Mouse (Mus musculus) retina, postnatal 7 days (tissue): ENCODE measurements around the gene Pde6h.
"Not testable (repeated sequence)": the region's sequence is repeated elsewhere in the genome, so short reads cannot be mapped to it uniquely, and the experiment has no call there.

Experiments used
- DNase-seq: peaks from one replicate; pipeline ENCODE4 v3.0.0-alpha.2; 2012; ENCODE audit warnings: low read depth, low spot score

Pde6h gene

GRCm38 (mm10) chr6:136923532-136923931, at the start of gene Pde6h:
TSS of gene Pde6h (plus strand) at chr6:136923832.
- DNase-seq, result no peak

- no peak for DNase-seq
Observed at GRCm38 (mm10) chr6:136874599-136874998, 49.0 kb upstream of the Pde6h start.

GRCm38 (mm10) chr6:136875670-136876069, 48.0 kb upstream of the Pde6h start, which contains the start of gene Mgp:
TSS of gene Mgp (minus strand) at chr6:136875823.
- no peak for DNase-seq

GRCm38 (mm10) chr6:136881678-136882077, 42.0 kb upstream of the Pde6h start:
- no peak for DNase-seq

GRCm38 (mm10) chr6:136883431-136883915, 40.2 kb upstream of the Pde6h start:
- DNase-seq, result no peak

GRCm38 (mm10) chr6:136883961-136884360, 39.7 kb upstream of the Pde6h start:
- no peak for DNase-seq

GRCm38 (mm10) chr6:136884766-136885165, 38.9 kb upstream of the Pde6h start:
- not testable (repeated sequence) for DNase-seq

- no peak for DNase-seq
Observed at GRCm38 (mm10) chr6:136887854-136888253, 35.8 kb upstream of the Pde6h start.

GRCm38 (mm10) chr6:136889067-136889466, 34.6 kb upstream of the Pde6h start:
- no peak for DNase-seq

GRCm38 (mm10) chr6:136889554-136889953, 34.1 kb upstream of the Pde6h start:
- no peak for DNase-seq

GRCm38 (mm10) chr6:136892002-136892401, 31.6 kb upstream of the Pde6h start:
- DNase-seq, result no peak

- DNase-seq, result no peak
Observed at GRCm38 (mm10) chr6:136894532-136895339, 28.9 kb upstream of the Pde6h start.

- no peak for DNase-seq
Observed at GRCm38 (mm10) chr6:136897789-136898188, 25.8 kb upstream of the Pde6h start.

GRCm38 (mm10) chr6:136898222-136898621, 25.4 kb upstream of the Pde6h start:
- DNase-seq, result no peak

- no peak for DNase-seq
Observed at GRCm38 (mm10) chr6:136898954-136899353, 24.7 kb upstream of the Pde6h start.

- no peak for DNase-seq
Observed at GRCm38 (mm10) chr6:136900369-136901009, 23.1 kb upstream of the Pde6h start.

GRCm38 (mm10) chr6:136901010-136901409, 22.6 kb upstream of the Pde6h start:
- no peak for DNase-seq

GRCm38 (mm10) chr6:136902527-136902926, 21.1 kb upstream of the Pde6h start:
- no peak for DNase-seq

GRCm38 (mm10) chr6:136903885-136904470, 19.7 kb upstream of the Pde6h start:
- DNase-seq, result no peak

GRCm38 (mm10) chr6:136906283-136906936, 17.2 kb upstream of the Pde6h start:
- DNase-seq, result no peak

- no peak for DNase-seq
Observed at GRCm38 (mm10) chr6:136906937-136907293, 16.7 kb upstream of the Pde6h start.
